Mouse (Mus musculus): Measurements from ENCODE around the gene Sspo. TPM values are rescaled to one million over a fixed set of nuclear protein-coding genes. Genes with fewer than 3 reads are reported as not detected.

Gene Sspo
- total and polyA plus RNA-seq, 3 experiments: not detected

GRCm38 (mm10) chr6:48539860-48540259 is 91.8 kb downstream of the Sspo start:
- no peaks in the 10 kb centered on the region for H3K36me3 ChIP-seq (ENCODE audit: control insufficient read depth in 1 of 2, insufficient read depth in 2 of 2, low read length in 2 of 2)
- TF ChIP-seq USF2 (IDR thresholded peaks at IDR 0.05; ENCODE audit: borderline replicate concordance in 1 of 2, insufficient read depth in 1 of 2, low read depth in 1 of 2, low read length in 2 of 2) (no peak), ZKSCAN1 (IDR thresholded peaks at IDR 0.05; ENCODE audit: low read depth, low read length) (no peak), GATA1 (IDR thresholded peaks at IDR 0.05; ENCODE audit: low read depth, low read length) (no peak), RCOR1 (IDR thresholded peaks at IDR 0.05; ENCODE audit: low read depth, low read length) (no peak), MAFK (IDR thresholded peaks at IDR 0.05; ENCODE audit: borderline replicate concordance, low read depth, low read length) (no peak), ZC3H11A (IDR thresholded peaks at IDR 0.05; ENCODE audit: low read depth, low read length) (no peak), MYB (IDR thresholded peaks at IDR 0.05; ENCODE audit: low read depth, low read length) (no peak), MEF2A (IDR thresholded peaks at IDR 0.05; ENCODE audit: extremely low read depth, insufficient replicate concordance, low read depth, low read length, poor library complexity, severe bottlenecking) (no peak), MYC (IDR thresholded peaks at IDR 0.05; ENCODE audit: low read depth, low read length) (no peak), KAT2A (conservative IDR thresholded peaks at IDR 0.05; ENCODE audit: low read depth, low read length) (no peak), POLR2AphosphoS5 (IDR thresholded peaks at IDR 0.05; ENCODE audit: borderline replicate concordance, low read depth, low read length) (no peak), EP300 (IDR thresholded peaks at IDR 0.05; ENCODE audit: low read depth in 1 of 2, low read length in 2 of 2) (no peak)
- H3K27ac ChIP-seq (ENCODE audit: control insufficient read depth, low read depth, low read length): no peak overlapping the region
- H3K79me2 ChIP-seq (ENCODE audit: control insufficient read depth, insufficient read depth, low read length, poor library complexity): no peaks in the 10 kb centered on the region
- no peaks in the 10 kb centered on the region for H3K9me3 ChIP-seq (replicated peaks; ENCODE audit: insufficient read depth, low read length)
- no peak overlapping the region for H3K4me3 ChIP-seq (ENCODE audit: control insufficient read depth in 1 of 2, insufficient read depth in 1 of 2, low read depth in 2 of 2, low read length in 2 of 2)
- no peak overlapping the region for H3K9ac ChIP-seq (ENCODE audit: control insufficient read depth, low read depth, low read length, poor library complexity, severe bottlenecking)
- no peaks in the 10 kb centered on the region for H3K4me1 ChIP-seq (ENCODE audit: control insufficient read depth in 1 of 2, insufficient read depth in 2 of 2, low read length in 2 of 2)
- no peaks in the 10 kb centered on the region for H3K27me3 ChIP-seq (ENCODE audit: control insufficient read depth in 1 of 2, insufficient read depth in 2 of 2, low read length in 2 of 2)
- no peak for DNase-seq (ENCODE audit: low read depth, low spot score)

- DNase-seq (ENCODE audit: low read depth, low spot score): no peak
- H3K79me2 ChIP-seq (ENCODE audit: control insufficient read depth, insufficient read depth, low read length, poor library complexity): no peaks in the 10 kb centered on the region
- no peak overlapping the region for H3K27ac ChIP-seq (ENCODE audit: control insufficient read depth, low read depth, low read length)
- no peaks in the 10 kb centered on the region for H3K9me3 ChIP-seq (replicated peaks; ENCODE audit: insufficient read depth, low read length)
- H3K27me3 ChIP-seq (ENCODE audit: control insufficient read depth in 1 of 2, insufficient read depth in 2 of 2, low read length in 2 of 2): no peaks in the 10 kb centered on the region
- no peak overlapping the region for H3K9ac ChIP-seq (ENCODE audit: control insufficient read depth, low read depth, low read length, poor library complexity, severe bottlenecking)
- no peak overlapping the region for H3K4me3 ChIP-seq (ENCODE audit: control insufficient read depth in 1 of 2, insufficient read depth in 1 of 2, low read depth in 2 of 2, low read length in 2 of 2)
- TF ChIP-seq ZMIZ1 (IDR thresholded peaks at IDR 0.05; ENCODE audit: low read depth, low read length) (no peak), MAX (IDR thresholded peaks at IDR 0.05; ENCODE audit: low read length) (no peak)
- no peaks in the 10 kb centered on the region for H3K36me3 ChIP-seq (ENCODE audit: control insufficient read depth in 1 of 2, insufficient read depth in 2 of 2, low read length in 2 of 2)
- no peaks in the 10 kb centered on the region for H3K4me1 ChIP-seq (ENCODE audit: control insufficient read depth in 1 of 2, insufficient read depth in 2 of 2, low read length in 2 of 2)
Measured at GRCm38 (mm10) chr6:48540721-48541120, 92.7 kb downstream of the Sspo start.
